Mouse (Mus musculus): Measurements from ENCODE around the gene Orm2.

DNA sequence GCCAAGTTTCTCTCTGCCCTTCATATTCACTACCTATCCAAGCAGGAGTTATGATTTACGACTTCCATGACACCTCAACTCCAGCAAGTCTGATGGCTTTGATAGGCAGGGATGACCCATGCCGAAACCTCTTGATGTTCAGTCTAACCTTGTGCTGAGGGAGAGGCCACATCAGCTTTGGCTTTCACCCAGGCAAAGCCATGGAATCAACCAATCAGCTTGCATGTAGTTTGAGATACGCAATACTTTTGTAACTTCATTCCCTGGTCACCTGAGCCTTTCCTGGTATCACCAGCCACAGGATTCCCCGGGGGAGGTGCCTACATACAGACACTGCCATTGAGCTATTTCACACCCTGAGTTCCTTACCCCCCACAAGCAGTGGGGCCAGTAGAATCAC lies 15.6 kb upstream of the Orm2 start:
- TF ChIP-seq CTCF (IDR thresholded peaks at IDR 0.05; ENCODE audit: low read depth) (no peak), EP300 (optimal IDR thresholded peaks at IDR 0.05) (no peak)

Measured in stomach, postnatal 0 days (tissue).